Mouse (Mus musculus) liver, postnatal 0 days (tissue): ENCODE measurements around the gene Cfhr1.
A peak's percentile ranks its signal among the peaks of the same experiment; 100 is the strongest.

Source experiments
- CTCF ChIP-seq: sonication (generic); IDR thresholded peaks from 2 replicates; pipeline ENCODE4 v1.5.1; 2016; ENCODE audit warnings: antibody characterized with exemption, low read depth
- EP300 ChIP-seq: IDR thresholded peaks from 2 replicates; pipeline ENCODE4 v1.6.1; 2016; ENCODE audit warnings: antibody characterized with exemption, low read depth, mild to moderate bottlenecking

DNA sequence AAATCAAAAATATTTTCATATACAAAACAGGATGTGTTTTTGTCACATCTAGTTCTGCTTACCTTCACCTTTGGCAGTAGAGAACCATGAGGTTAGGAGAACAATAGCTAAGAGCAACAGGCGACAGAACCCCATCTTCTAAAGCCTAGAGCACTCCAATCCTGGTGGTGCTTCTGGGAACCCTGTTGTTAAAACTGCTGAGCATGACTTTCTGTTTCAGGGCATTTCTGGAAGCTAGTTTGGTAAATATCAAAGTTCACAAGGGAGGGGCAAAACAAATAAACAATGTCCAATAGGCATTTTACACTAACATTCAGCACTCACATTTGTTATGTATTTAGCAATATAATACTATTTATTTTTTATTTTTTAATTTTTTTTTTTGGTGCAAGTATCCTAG lies at the start of gene Cfhr1:
- no peak for TF ChIP-seq CTCF
- TF ChIP-seq EP300 = 0 out of 2 replicates have a peak, but pooled peaks have one; percentile 36
